Mouse (Mus musculus): ENCODE measurements around the gene Rnf217. TPM values are rescaled to one million over a fixed set of nuclear protein-coding genes. Genes with fewer than 3 reads are reported as not detected.

The Rnf217 gene
- polyA plus RNA-seq, 2 experiments, result 0.18 to 0.20 TPM

DNA sequence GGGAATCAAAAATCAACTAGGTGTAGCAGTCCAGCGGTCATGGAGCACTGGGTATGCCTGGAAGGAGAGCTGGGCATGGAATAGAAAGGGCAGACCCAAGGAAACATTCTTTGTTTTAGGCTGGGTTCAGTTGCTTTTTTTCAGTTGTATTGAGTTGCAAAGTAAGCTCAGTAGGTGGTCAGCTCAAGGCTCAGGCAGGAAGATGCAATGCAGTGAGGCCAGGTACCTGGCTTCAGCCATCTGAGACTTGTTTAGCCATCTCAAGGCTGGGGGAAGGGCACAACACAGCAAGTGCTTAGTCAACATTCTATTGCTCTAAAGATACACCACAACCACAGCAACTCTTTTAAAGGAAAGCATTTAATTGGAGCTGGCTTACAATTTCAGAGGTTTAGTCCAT lies 152.2 kb downstream of the Rnf217 start:
- WGBS (ENCODE audit: insufficient replicate concordance), result 43% methylated on average over 1 of the region's 1 CpGs

DNA sequence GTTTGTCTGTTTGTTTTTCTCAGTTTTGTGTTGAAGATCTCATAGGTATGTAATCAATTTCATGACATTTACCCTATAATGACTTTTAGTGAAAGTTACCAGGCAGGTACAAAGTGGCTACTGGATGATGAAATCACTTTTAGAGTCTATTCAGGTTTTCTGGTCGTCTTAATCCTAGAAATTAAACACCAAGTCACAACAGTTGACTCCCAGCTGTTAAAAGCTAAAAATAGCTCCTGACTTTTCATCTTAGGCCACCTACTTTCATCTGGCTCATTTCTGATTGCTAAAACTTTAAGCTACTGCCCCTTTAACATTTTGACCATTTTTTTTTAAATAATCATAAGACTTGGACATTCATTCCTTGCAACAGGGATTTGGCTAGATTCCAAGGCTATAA lies 161.9 kb downstream of the Rnf217 start:
- H3K9ac ChIP-seq (replicated peaks), result no peak overlapping the region
- H3K4me3 ChIP-seq (ENCODE audit: insufficient read depth in 1 of 2, low read depth in 2 of 2, low read length in 2 of 2), result no peak overlapping the region
- no peak overlapping the region for H3K4me2 ChIP-seq (ENCODE audit: low read depth)
- no peaks in the 10 kb centered on the region for H3K4me1 ChIP-seq (replicated peaks; ENCODE audit: control insufficient read depth in 2 of 2, insufficient read depth in 2 of 2, low read length in 1 of 2)
- no peaks in the 10 kb centered on the region for H3K27me3 ChIP-seq (ENCODE audit: control insufficient read depth, insufficient read depth, low read length)
- 24% methylated on average over 1 of the region's 1 CpGs for WGBS (ENCODE audit: insufficient replicate concordance)
- TF ChIP-seq EP300 (IDR thresholded peaks at IDR 0.05; ENCODE audit: low read depth) (no peak), CTCF (IDR thresholded peaks at IDR 0.05; ENCODE audit: low read depth) (no peak)
- ATAC-seq (ENCODE audit: insufficient read depth), result no peak
- no peaks in the 10 kb centered on the region for H3K9me3 ChIP-seq (ENCODE audit: control insufficient read depth, low read length)
- DNase-seq (ENCODE audit: low read depth in 3 of 3, low spot score in 3 of 3), result no peak
- no peak overlapping the region for H3K27ac ChIP-seq
- no peaks in the 10 kb centered on the region for H3K36me3 ChIP-seq (replicated peaks; ENCODE audit: control insufficient read depth, insufficient read depth, low read depth)

More for the DNA sequence above, 152.2 kb downstream of the Rnf217 start:
- no peak for TF ChIP-seq CTCF (IDR thresholded peaks at IDR 0.05; ENCODE audit: low read depth)
- TF ChIP-seq EP300 (IDR thresholded peaks at IDR 0.05; ENCODE audit: low read depth), result no peak
- no peak overlapping the region for H3K27ac ChIP-seq
- ATAC-seq (ENCODE audit: insufficient read depth) (no peak), DNase-seq (ENCODE audit: low read depth in 3 of 3, low spot score in 3 of 3) (no peak)
- H3K4me2 ChIP-seq (ENCODE audit: low read depth), result no peak overlapping the region
- H3K9me3 ChIP-seq (ENCODE audit: control insufficient read depth, low read length), result no peaks in the 10 kb centered on the region
- H3K4me3 ChIP-seq (ENCODE audit: insufficient read depth in 1 of 2, low read depth in 2 of 2, low read length in 2 of 2), result no peak overlapping the region
- no peaks in the 10 kb centered on the region for H3K27me3 ChIP-seq (ENCODE audit: control insufficient read depth, insufficient read depth, low read length)
- no peaks in the 10 kb centered on the region for H3K36me3 ChIP-seq (replicated peaks; ENCODE audit: control insufficient read depth, insufficient read depth, low read depth)
- H3K4me1 ChIP-seq (replicated peaks; ENCODE audit: control insufficient read depth in 2 of 2, insufficient read depth in 2 of 2, low read length in 1 of 2), result no peaks in the 10 kb centered on the region
- H3K9ac ChIP-seq (replicated peaks), result no peak overlapping the region

DNA sequence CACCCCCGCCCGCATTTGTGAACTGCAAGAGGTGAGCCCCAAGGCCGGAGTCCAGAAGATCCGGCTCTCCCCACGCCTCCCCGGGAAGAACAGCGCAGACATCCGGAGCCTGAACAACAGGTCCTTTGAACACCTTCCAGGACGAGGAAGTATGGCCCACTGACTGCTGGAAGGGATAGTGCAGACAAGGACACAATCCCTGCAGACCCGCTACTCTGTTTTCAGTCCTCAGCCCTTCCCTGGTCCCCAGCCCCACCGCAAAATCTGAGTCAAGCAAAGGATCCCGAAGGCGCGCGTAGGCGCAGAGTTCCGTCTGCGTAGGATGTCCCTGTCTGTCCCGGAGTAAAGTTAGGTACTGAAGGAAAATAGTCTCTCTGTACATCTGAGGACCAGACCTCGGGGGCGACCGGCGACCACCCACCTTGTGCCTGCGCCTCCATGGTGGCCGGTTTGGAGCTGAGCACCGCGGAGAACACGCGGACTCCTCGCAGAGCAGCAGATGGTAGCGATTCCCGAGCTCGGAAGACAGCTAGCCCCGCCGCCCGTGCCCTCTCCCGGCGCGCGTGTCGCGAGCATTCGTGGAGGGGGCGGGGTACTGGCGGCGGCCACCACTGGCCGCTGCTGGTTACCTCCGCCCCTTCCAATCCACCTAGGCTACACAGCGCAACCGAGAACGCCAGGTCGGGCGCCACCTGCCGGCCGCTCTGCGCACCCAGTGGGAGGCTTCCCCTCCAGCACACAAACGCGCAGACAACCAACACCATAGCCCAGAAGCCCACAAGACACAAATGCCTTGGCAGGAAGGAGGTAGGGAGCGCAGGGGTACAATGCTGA lies 163.5 kb downstream of the Rnf217 start, which contains the start of gene Tpd52l1:
Gene Tpd52l1 (minus strand): TSS at position 668 of the 834 bp plus-strand sequence.
- peak within 1 kb of the TSS; percentile 30 to 50 for H3K4me3 ChIP-seq (ENCODE audit: insufficient read depth in 1 of 2, low read depth in 2 of 2, low read length in 2 of 2)
- 1% methylated on average over 59 of the region's 59 CpGs for WGBS (ENCODE audit: insufficient replicate concordance)
- no peaks in the 10 kb centered on the region; a peak in 1 of 4 replicates for H3K4me1 ChIP-seq (replicated peaks; ENCODE audit: control insufficient read depth in 2 of 2, insufficient read depth in 2 of 2, low read length in 1 of 2)
- H3K9ac ChIP-seq (replicated peaks), result no peak within 1 kb of the TSS
- H3K27ac ChIP-seq, result no peak within 1 kb of the TSS
- H3K36me3 ChIP-seq (replicated peaks; ENCODE audit: control insufficient read depth, insufficient read depth, low read depth), result no peaks in the 10 kb centered on the region
- H3K4me2 ChIP-seq (ENCODE audit: low read depth), result peak within 1 kb of the TSS; percentile 66
- peak; percentile 89 for ATAC-seq (ENCODE audit: insufficient read depth)
- H3K9me3 ChIP-seq (ENCODE audit: control insufficient read depth, low read length), result no peaks in the 10 kb centered on the region
- H3K27me3 ChIP-seq (ENCODE audit: control insufficient read depth, insufficient read depth, low read length), result no peaks in the 10 kb centered on the region
- TF ChIP-seq CTCF (IDR thresholded peaks at IDR 0.05; ENCODE audit: low read depth) (peak; percentile 90), EP300 (IDR thresholded peaks at IDR 0.05; ENCODE audit: low read depth) (no peak)
- DNase-seq (ENCODE audit: low read depth in 3 of 3, low spot score in 3 of 3), result peak; percentile 24 to 31 (median 26)

DNA sequence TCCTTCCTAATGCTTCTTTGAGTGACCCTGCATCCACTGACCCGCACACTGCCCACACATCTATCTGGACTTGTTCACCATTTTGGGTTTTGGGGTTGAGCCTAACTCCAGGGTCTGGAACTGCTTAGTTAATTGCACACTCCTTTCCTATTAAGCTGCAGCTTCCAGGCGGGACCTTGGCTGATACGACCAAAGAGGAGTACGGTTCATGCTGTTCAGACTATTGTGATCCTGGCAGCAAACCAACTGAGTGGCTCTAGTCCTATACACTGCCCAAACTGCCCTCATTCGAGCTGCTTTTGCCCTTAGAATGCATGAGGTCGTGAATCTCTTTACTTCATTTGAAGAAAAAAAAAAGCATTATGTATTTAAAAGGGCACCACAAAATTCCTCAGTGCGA lies 164.8 kb downstream of the Rnf217 start:
- no peak for ATAC-seq (ENCODE audit: insufficient read depth)
- Histone ChIP-seq H3K4me2 (ENCODE audit: low read depth) (no peak overlapping the region), H3K27me3 (ENCODE audit: control insufficient read depth, insufficient read depth, low read length) (no peaks in the 10 kb centered on the region), H3K27ac (no peak overlapping the region), H3K36me3 (replicated peaks; ENCODE audit: control insufficient read depth, insufficient read depth, low read depth) (no peaks in the 10 kb centered on the region), H3K9ac (replicated peaks) (no peak overlapping the region), H3K4me3 (ENCODE audit: insufficient read depth in 1 of 2, low read depth in 2 of 2, low read length in 2 of 2) (no peak overlapping the region), H3K4me1 (replicated peaks; ENCODE audit: control insufficient read depth in 2 of 2, insufficient read depth in 2 of 2, low read length in 1 of 2) (no peaks in the 10 kb centered on the region; a peak in 1 of 4 replicates), H3K9me3 (ENCODE audit: control insufficient read depth, low read length) (no peaks in the 10 kb centered on the region)
- no peak for DNase-seq (ENCODE audit: low read depth in 3 of 3, low spot score in 3 of 3)
- TF ChIP-seq EP300 (IDR thresholded peaks at IDR 0.05; ENCODE audit: low read depth) (no peak), CTCF (IDR thresholded peaks at IDR 0.05; ENCODE audit: low read depth) (no peak)
- 63% methylated on average over 7 of the region's 7 CpGs for WGBS (ENCODE audit: insufficient replicate concordance)

Other genes starting within 250 kb of the Rnf217 start
- gene Tpd52l1, start 163.2 kb downstream of the Rnf217 start, polyA plus RNA-seq (2012; rRNA removed), result 0.23 and 0.38 TPM in 2 replicates
- 0.52 and 0.58 TPM in 2 replicates for gene Tpd52l1, start 163.2 kb downstream of the Rnf217 start, polyA plus RNA-seq (2014; fragmentation: Nextera tagmentation; extraction: Ambion mirVana)